Mouse (Mus musculus) CH12.LX (cell line): ENCODE data around the gene Erbb2. TPM values are rescaled to one million over a fixed set of nuclear protein-coding genes. Genes with fewer than 3 reads are reported as not detected.
A peak's percentile ranks its signal among the peaks of the same experiment; 100 is the strongest.

Source experiments
- DNase-seq: peaks from one replicate; pipeline ENCODE4 v3.0.0-alpha.2; 2013; ENCODE audit errors: extremely low read depth
- H3K27ac ChIP-seq: 2 replicates; pipeline ENCODE4 v1.5.1; 2012; ENCODE audit warnings: low read depth, mild to moderate bottlenecking, control low read depth, moderate library complexity; ENCODE audit not compliant: insufficient read depth
- H3K27me3 ChIP-seq: replicated peaks from 2 replicates; pipeline ENCODE3; 2012; ENCODE audit warnings: inconsistent platforms
- H3K36me3 ChIP-seq, 2 experiments: replicated peaks in 1 of 2; 2 replicates each; pipeline versions ENCODE3 to v1.6.1; 2012; ENCODE audit warnings: inconsistent platforms in 1 of 2, low read length in 1 of 2, mild to moderate bottlenecking in 1 of 2, mixed read lengths in 1 of 2, moderate library complexity in 1 of 2; ENCODE audit not compliant: control insufficient read depth in 1 of 2, insufficient read depth in 1 of 2
- H3K4me1 ChIP-seq, 2 experiments: 2 replicates each; pipeline ENCODE4 v1.6.1; 2012; ENCODE audit warnings: inconsistent platforms in 1 of 2, moderate library complexity in 1 of 2; ENCODE audit not compliant: insufficient read depth in 2 of 2, control insufficient read depth in 1 of 2
- H3K4me2 ChIP-seq: 2 replicates; pipeline ENCODE4 v1.6.1; 2012; ENCODE audit warnings: low read depth, mild to moderate bottlenecking, control low read depth; ENCODE audit not compliant: poor library complexity, insufficient read depth, severe bottlenecking
- H3K4me3 ChIP-seq, 3 experiments: fragments of 150-350 bp in 1 of 3; sonication (generic) in 1 of 3; replicated peaks in 1 of 3; 2 replicates each; pipeline versions ENCODE3 to v1.5.1; 2011 to 2012; ENCODE audit warnings: low read depth in 2 of 3, low read length in 2 of 3, mild to moderate bottlenecking in 2 of 3, moderate library complexity in 2 of 3, control low read depth in 1 of 3, improper control_type of control experiment in 1 of 3, inconsistent platforms in 1 of 3, mixed read lengths in 1 of 3; ENCODE audit not compliant: poor library complexity in 1 of 3
- H3K79me2 ChIP-seq: replicated peaks from 2 replicates; pipeline ENCODE4 v1.6.1; 2012; ENCODE audit warnings: mild to moderate bottlenecking, moderate library complexity; ENCODE audit not compliant: control insufficient read depth, poor library complexity, insufficient read depth, severe bottlenecking; ENCODE audit errors: extremely low read depth
- H3K9ac ChIP-seq: 2 replicates; pipeline ENCODE4 v1.6.1; 2012; ENCODE audit warnings: low read depth, mild to moderate bottlenecking, control low read depth, moderate library complexity; ENCODE audit not compliant: insufficient read depth
- H3K9me3 ChIP-seq: replicated peaks from 2 replicates; pipeline ENCODE3; 2012; ENCODE audit warnings: low read length, inconsistent platforms, mixed read lengths
- BHLHE40 ChIP-seq: IDR thresholded peaks from 2 replicates; pipeline ENCODE4 v1.6.1; 2011; ENCODE audit warnings: mild to moderate bottlenecking, low read depth, low read length, improper control_type of control experiment
- CHD1 ChIP-seq: IDR thresholded peaks from 2 replicates; pipeline ENCODE4 v1.6.1; 2012; ENCODE audit warnings: low read depth, low read length, improper control_type of control experiment, inconsistent platforms
- CTCF ChIP-seq, 2 experiments: IDR thresholded peaks in 1 of 2; conservative IDR thresholded peaks in 1 of 2; 2 replicates each; pipeline ENCODE4 v1.5.1; 2011 to 2012; ENCODE audit warnings: low read depth in 2 of 2, low read length in 2 of 2, improper control_type of control experiment in 1 of 2, inconsistent platforms in 1 of 2, mild to moderate bottlenecking in 1 of 2, moderate library complexity in 1 of 2
- ELF1 ChIP-seq: IDR thresholded peaks from 2 replicates; pipeline ENCODE4 v1.6.1; 2014; ENCODE audit warnings: low read depth, mild to moderate bottlenecking, inconsistent platforms, low read length, improper control_type of control experiment
- ETS1 ChIP-seq: conservative IDR thresholded peaks from 2 replicates; pipeline ENCODE4 v1.6.1; 2012; ENCODE audit warnings: low read depth, mild to moderate bottlenecking, inconsistent platforms, low read length, improper control_type of control experiment, moderate library complexity
- GABPA ChIP-seq: IDR thresholded peaks from 2 replicates; pipeline ENCODE4 v1.6.1; 2012; ENCODE audit warnings: low read depth, low read length, improper control_type of control experiment, inconsistent platforms; ENCODE audit not compliant: insufficient replicate concordance
- IRF4 ChIP-seq: IDR thresholded peaks from 2 replicates; pipeline ENCODE4 v1.6.1; 2014; ENCODE audit warnings: low read depth, mild to moderate bottlenecking, inconsistent platforms, low read length, improper control_type of control experiment
- JUN ChIP-seq: IDR thresholded peaks from 2 replicates; pipeline ENCODE4 v1.6.1; 2011; ENCODE audit warnings: low read depth, mild to moderate bottlenecking, low read length, improper control_type of control experiment, moderate library complexity; ENCODE audit not compliant: insufficient read depth
- JUND ChIP-seq: conservative IDR thresholded peaks from 2 replicates; pipeline ENCODE4 v1.6.1; 2011; ENCODE audit warnings: low read depth, low read length, improper control_type of control experiment
- KAT2A ChIP-seq: IDR thresholded peaks from 2 replicates; pipeline ENCODE4 v1.6.1; 2012; ENCODE audit warnings: low read length, improper control_type of control experiment, inconsistent platforms; ENCODE audit not compliant: insufficient replicate concordance
- MAX ChIP-seq: IDR thresholded peaks from 2 replicates; pipeline ENCODE4 v1.6.1; 2011; ENCODE audit warnings: low read length, improper control_type of control experiment
- MEF2A ChIP-seq: IDR thresholded peaks from 2 replicates; pipeline ENCODE4 v1.6.1; 2014; ENCODE audit warnings: low read depth, mild to moderate bottlenecking, inconsistent platforms, low read length, improper control_type of control experiment, borderline replicate concordance
- MXI1 ChIP-seq: IDR thresholded peaks from 2 replicates; pipeline ENCODE4 v1.6.1; 2011; ENCODE audit warnings: mild to moderate bottlenecking, low read depth, low read length, improper control_type of control experiment
- NRF1 ChIP-seq: IDR thresholded peaks from 2 replicates; pipeline ENCODE4 v1.6.1; 2014; ENCODE audit warnings: low read depth, mild to moderate bottlenecking, inconsistent platforms, low read length, improper control_type of control experiment, moderate library complexity
- POLR2AphosphoS2 ChIP-seq: IDR thresholded peaks from 2 replicates; pipeline ENCODE4 v1.6.1; 2011; ENCODE audit warnings: low read depth, low read length, improper control_type of control experiment
- RCOR1 ChIP-seq: conservative IDR thresholded peaks from 2 replicates; pipeline ENCODE4 v1.6.1; 2012; ENCODE audit warnings: low read depth, mild to moderate bottlenecking, inconsistent platforms, low read length, improper control_type of control experiment
- SMC3 ChIP-seq: IDR thresholded peaks from 2 replicates; pipeline ENCODE4 v1.6.1; 2011; ENCODE audit warnings: low read depth, low read length, improper control_type of control experiment
- TCF12 ChIP-seq: IDR thresholded peaks from 2 replicates; pipeline ENCODE4 v1.6.1; 2014; ENCODE audit warnings: low read depth, mild to moderate bottlenecking, inconsistent platforms, low read length, improper control_type of control experiment
- UBTF ChIP-seq: IDR thresholded peaks from 2 replicates; pipeline ENCODE4 v1.6.1; 2012; ENCODE audit warnings: low read depth, mild to moderate bottlenecking, inconsistent platforms, low read length, improper control_type of control experiment, moderate library complexity
- USF1 ChIP-seq: IDR thresholded peaks from 2 replicates; pipeline ENCODE4 v1.6.1; 2014; ENCODE audit warnings: low read depth, mild to moderate bottlenecking, inconsistent platforms, low read length, improper control_type of control experiment
- ZMIZ1 ChIP-seq: IDR thresholded peaks from 2 replicates; pipeline ENCODE4 v1.6.1; 2012; ENCODE audit warnings: low read depth, mild to moderate bottlenecking, inconsistent platforms, low read length, improper control_type of control experiment
- dilution Hi-C: fragments of 300-500 bp; cut with MboI; formaldehyde crosslinking; loops from 2 replicates; pipeline ENCODE4 v1.14.3; 2020; ENCODE audit warnings: low sequenced_read_pairs; ENCODE audit not compliant: extremely low pct_unique_long_range_greater_than_20kb, extremely low pct_ligation_motif_present
- in situ Hi-C: fragments of 300-500 bp; cut with MboI; formaldehyde crosslinking; loops from 3 replicates; pipeline ENCODE4 v1.14.3; 2019; ENCODE audit warnings: low sequenced_read_pairs, low pct_ligation_motif_present, low pct_unique_long_range_greater_than_20kb, mixed read lengths
- polyA plus RNA-seq: library from polyadenylated mRNA; unstranded; fragments of >175 nt; gene quantifications from 2 replicates; pipeline ENCODE4 v1.2.1, GENCODE M21; 2012; ENCODE audit warnings: low read depth; ENCODE audit not compliant: insufficient read length
- total RNA-seq, 2 experiments: library from RNA; depleted of rRNA; stranded (reverse); fragments of 300-350 nt in 1 of 2; fragments of >200 nt in 1 of 2; gene quantifications; 2 replicates each; pipeline ENCODE4 v1.2.3; 2012 to 2014

Gene Erbb2
- total and polyA plus RNA-seq, 3 experiments, result 0.06 to 0.17 TPM; not detected in 1

DNA sequence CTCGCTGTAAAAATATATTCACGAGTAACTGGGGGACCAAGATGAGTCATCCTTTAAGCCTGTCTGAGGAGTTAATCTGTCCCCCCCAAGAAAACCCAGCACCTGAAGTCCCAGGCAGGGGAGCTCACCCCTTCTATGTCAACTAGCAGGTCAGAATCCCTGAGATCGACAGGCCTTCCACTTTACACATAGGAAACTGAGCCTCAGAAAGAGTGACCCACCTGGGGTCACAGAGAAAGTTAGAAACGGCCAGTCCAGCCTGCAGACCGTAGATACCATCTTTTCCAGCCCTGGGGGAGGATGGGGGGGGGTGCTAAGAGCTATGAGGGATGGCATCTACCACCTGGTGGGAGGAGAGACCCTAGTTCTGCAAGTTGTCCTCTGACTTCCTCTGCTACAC is 44.3 kb downstream of the Erbb2 start:
- peaks cover 19 to 44% of the 10 kb centered on the region in 2 experiments for H3K36me3 ChIP-seq
- DNase-seq, result no peak
- in situ Hi-C loops (no loop called here), dilution Hi-C loops (no loop called here)
- H3K4me3 ChIP-seq, result peak overlapping the region in 1 of 3 experiments; percentile 2
- no peaks in the 10 kb centered on the region for H3K27me3 ChIP-seq
- H3K9ac ChIP-seq, result peak overlapping the region; percentile 51; the same call in 1 of the 2 replicates
- 0 out of 2 replicates have a peak, but pooled peaks have one; percentile 56 for TF ChIP-seq POLR2AphosphoS2
- 0 out of 2 replicates have a peak, but pooled peaks have one; percentile 15 for TF ChIP-seq MXI1
- TF ChIP-seq MEF2A, result no peak
- no peak for TF ChIP-seq MAX
- no peak for TF ChIP-seq JUND
- H3K27ac ChIP-seq, result no peak overlapping the region
- H3K4me2 ChIP-seq, result peak overlapping the region; percentile 73; the same call in 1 of the 2 replicates
- H3K79me2 ChIP-seq, result no peaks in the 10 kb centered on the region
- peaks cover 24 to 50% of the 10 kb centered on the region in 2 experiments for H3K4me1 ChIP-seq
- H3K9me3 ChIP-seq, result peaks cover 5% of the 10 kb centered on the region

DNA sequence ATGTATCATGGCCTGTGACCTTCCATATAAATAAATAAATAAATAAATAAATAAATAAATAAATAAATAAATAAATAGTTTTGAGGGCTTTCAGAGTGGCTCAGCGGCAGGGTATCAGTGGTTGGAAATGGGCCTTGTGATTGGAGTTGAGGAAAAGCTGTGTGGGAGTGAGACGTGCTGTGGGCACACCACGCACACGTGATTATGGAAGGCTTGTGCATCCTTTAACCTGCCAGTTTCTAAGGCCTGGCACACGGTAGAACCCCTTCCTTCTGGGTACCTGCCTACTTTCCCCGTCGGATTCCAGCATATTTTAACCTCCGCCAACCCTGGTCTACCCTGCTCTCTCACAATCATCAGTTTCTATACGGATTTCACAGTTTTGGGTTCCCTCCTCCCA is 44.7 kb downstream of the Erbb2 start:
- TF ChIP-seq JUND (no peak), BHLHE40 (peak; percentile 82)
- no peaks in the 10 kb centered on the region for H3K79me2 ChIP-seq
- peak overlapping the region; percentile 36 to 61 (median 53) for H3K4me3 ChIP-seq
- H3K9ac ChIP-seq, result peak overlapping the region; percentile 51
- peaks cover 5% of the 10 kb centered on the region for H3K9me3 ChIP-seq
- H3K27me3 ChIP-seq, result no peaks in the 10 kb centered on the region
- H3K4me1 ChIP-seq, result peaks cover 25 to 51% of the 10 kb centered on the region in 2 experiments
- H3K4me2 ChIP-seq, result peak overlapping the region; percentile 73
- DNase-seq, result no peak
- in situ Hi-C loops (no loop called here), dilution Hi-C loops (no loop called here)
- H3K36me3 ChIP-seq, result peaks cover 19 to 41% of the 10 kb centered on the region in 2 experiments
- H3K27ac ChIP-seq, result peak overlapping the region; percentile 54; the same call in 1 of the 2 replicates

DNA sequence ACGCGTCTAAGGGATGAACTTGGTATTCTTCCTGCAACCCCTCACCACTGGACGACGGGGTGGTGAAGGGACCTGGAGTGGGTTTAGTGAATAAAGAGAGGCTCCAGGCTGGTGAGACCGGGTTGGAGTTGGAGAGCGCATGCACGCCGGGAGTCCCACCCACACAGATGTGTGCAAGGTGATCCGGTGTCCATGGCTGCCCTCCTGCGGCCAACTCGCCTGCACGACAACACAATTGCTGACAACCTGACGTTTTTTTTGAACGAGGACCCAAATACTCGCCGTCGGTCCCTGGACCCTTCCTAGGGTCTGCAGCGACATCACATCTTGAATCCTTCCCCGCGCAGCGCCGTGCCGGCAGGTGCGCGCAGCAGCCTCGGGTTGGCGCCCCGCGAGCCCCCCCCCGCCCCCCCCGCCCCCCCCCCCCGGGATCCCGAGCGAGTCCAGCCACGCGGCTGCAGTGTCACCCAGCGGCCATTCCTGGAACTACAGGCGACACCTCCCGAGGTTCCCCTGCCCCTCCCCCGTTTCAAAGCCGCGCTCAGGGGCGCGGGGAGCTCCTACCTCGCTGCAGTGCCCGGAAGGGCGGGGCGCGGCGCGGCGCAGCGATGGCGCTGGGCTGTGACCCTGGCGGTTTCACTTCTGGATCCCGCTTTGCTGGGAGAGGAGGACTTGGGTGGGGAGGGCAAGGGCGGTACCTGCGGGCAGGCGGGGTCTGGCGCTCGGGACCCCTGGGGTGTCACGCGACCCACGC is 45.3 kb downstream of the Erbb2 start:
- Histone ChIP-seq H3K9ac (peak overlapping the region; percentile 93), H3K9me3 (peaks cover 5% of the 10 kb centered on the region), H3K4me2 (peak overlapping the region; percentile 79), H3K4me3 (peak overlapping the region; percentile 45 to 67 (median 56)), H3K27ac (peak overlapping the region; percentile 98), H3K27me3 (no peaks in the 10 kb centered on the region), H3K36me3 (peaks cover 19 to 35% of the 10 kb centered on the region in 2 experiments), H3K4me1 (peaks cover 25 to 54% of the 10 kb centered on the region in 2 experiments), H3K79me2 (no peaks in the 10 kb centered on the region)
- peak; percentile 97 for DNase-seq
- in situ Hi-C loops (no loop called here), dilution Hi-C loops (no loop called here)
- TF ChIP-seq GABPA (no peak), RCOR1 (peak; percentile 85), USF1 (peak; percentile 33), CHD1 (no peak), POLR2AphosphoS2 (no peak; the same call in 1 of the 2 replicates), BHLHE40 (peak; percentile 96), ETS1 (peak; percentile 77), ZMIZ1 (no peak; the same call in none of the 2 replicates), ELF1 (peak; percentile 91), KAT2A (peak; percentile 67; the same call in 1 of the 2 replicates), SMC3 (peak; percentile 74), JUN (0 out of 2 replicates have a peak, but pooled peaks have one; percentile 2), CTCF (conservative IDR thresholded peaks at IDR 0.05 in 1 of 2, IDR thresholded peaks at IDR 0.05 in 1 of 2; ENCODE audit: low read depth in 2 of 2, low read length in 2 of 2) (peak in 1 of 2 experiments; percentile 85; a peak in 3 of 4 replicates), MAX (peak; percentile 85), UBTF (peak; percentile 72), NRF1 (peak; percentile 85), IRF4 (peak; percentile 97), TCF12 (peak; percentile 91), MXI1 (peak; percentile 79)
